Mouse (Mus musculus) intestine, embryonic 15.5 days (tissue): ENCODE data around the gene Shh. TPM values are rescaled to one million over a fixed set of nuclear protein-coding genes. Genes with fewer than 3 reads are reported as not detected.

Experiments used
- ATAC-seq: fragments of 200-750 bp; cut with Nextera tagmentation; 2 replicates; pipeline ENCODE4 v1.8.0; 2017; ENCODE audit warnings: moderate TSS enrichment, moderate library complexity
- H3K27ac ChIP-seq: fragments of 300-500 bp; sonication (generic); 2 replicates; pipeline ENCODE4 v1.5.1; 2015; ENCODE audit warnings: mild to moderate bottlenecking, inconsistent platforms
- H3K27me3 ChIP-seq: fragments of 300-500 bp; sonication (generic); replicated peaks from 2 replicates; pipeline ENCODE4 v1.6.1; 2015; ENCODE audit warnings: inconsistent platforms
- H3K36me3 ChIP-seq: fragments of 300-500 bp; sonication (generic); 2 replicates; pipeline ENCODE4 v1.6.1; 2015; ENCODE audit warnings: inconsistent platforms
- H3K4me1 ChIP-seq: fragments of 300-500 bp; sonication (generic); replicated peaks from 2 replicates; pipeline ENCODE4 v1.6.1; 2015; ENCODE audit warnings: inconsistent platforms
- H3K4me2 ChIP-seq: fragments of 300-500 bp; sonication (generic); replicated peaks from 2 replicates; pipeline ENCODE4 v1.6.1; 2015; ENCODE audit warnings: mild to moderate bottlenecking, inconsistent platforms
- H3K4me3 ChIP-seq: fragments of 300-500 bp; sonication (generic); replicated peaks from 2 replicates; pipeline ENCODE4 v1.5.1; 2015; ENCODE audit warnings: inconsistent platforms
- H3K9ac ChIP-seq: fragments of 300-500 bp; sonication (generic); 2 replicates; pipeline ENCODE4 v1.6.1; 2015; ENCODE audit warnings: inconsistent platforms
- H3K9me3 ChIP-seq: fragments of 300-500 bp; sonication (generic); 2 replicates; pipeline ENCODE4 v1.6.1; 2016; ENCODE audit warnings: inconsistent platforms
- WGBS: fragments of 180-500 bp; shearing (Covaris S2); methylation state at CpG from one replicate; pipeline ENCODE4 v1.1.7; 2015; 5-methylcytosine and 5-hydroxymethylcytosine counted together
- polyA plus RNA-seq: library from polyadenylated mRNA; unstranded; fragments of >200 nt; fragmentation: Nextera tagmentation; extraction: Ambion mirVana; gene quantifications from 2 replicates; pipeline ENCODE4 v1.2.1, GENCODE M21; 2015

The Shh gene
- polyA plus RNA-seq, 1 experiment from 2014 or later, result 8.6 TPM

GRCm38 (mm10) chr5:28414076-28414475 is 53.0 kb downstream of the Shh start:
- Histone ChIP-seq H3K36me3 (peaks cover 50% of the 10 kb centered on the region), H3K9ac (no peak overlapping the region), H3K4me3 (no peak overlapping the region), H3K27me3 (no peaks in the 10 kb centered on the region), H3K4me2 (no peak overlapping the region), H3K27ac (no peak overlapping the region), H3K9me3 (no peaks in the 10 kb centered on the region), H3K4me1 (no peaks in the 10 kb centered on the region)
- 85% methylated on average over 3 of the region's 3 CpGs for WGBS
- no peak for ATAC-seq

GRCm38 (mm10) chr5:28413533-28413932 is 53.5 kb downstream of the Shh start:
- WGBS, result 89% methylated on average over 5 of the region's 5 CpGs
- Histone ChIP-seq H3K27ac (no peak overlapping the region), H3K36me3 (peaks cover 47% of the 10 kb centered on the region), H3K4me3 (no peak overlapping the region), H3K9ac (no peak overlapping the region), H3K27me3 (no peaks in the 10 kb centered on the region), H3K4me1 (no peaks in the 10 kb centered on the region), H3K9me3 (no peaks in the 10 kb centered on the region), H3K4me2 (no peak overlapping the region)
- ATAC-seq, result no peak

DNA sequence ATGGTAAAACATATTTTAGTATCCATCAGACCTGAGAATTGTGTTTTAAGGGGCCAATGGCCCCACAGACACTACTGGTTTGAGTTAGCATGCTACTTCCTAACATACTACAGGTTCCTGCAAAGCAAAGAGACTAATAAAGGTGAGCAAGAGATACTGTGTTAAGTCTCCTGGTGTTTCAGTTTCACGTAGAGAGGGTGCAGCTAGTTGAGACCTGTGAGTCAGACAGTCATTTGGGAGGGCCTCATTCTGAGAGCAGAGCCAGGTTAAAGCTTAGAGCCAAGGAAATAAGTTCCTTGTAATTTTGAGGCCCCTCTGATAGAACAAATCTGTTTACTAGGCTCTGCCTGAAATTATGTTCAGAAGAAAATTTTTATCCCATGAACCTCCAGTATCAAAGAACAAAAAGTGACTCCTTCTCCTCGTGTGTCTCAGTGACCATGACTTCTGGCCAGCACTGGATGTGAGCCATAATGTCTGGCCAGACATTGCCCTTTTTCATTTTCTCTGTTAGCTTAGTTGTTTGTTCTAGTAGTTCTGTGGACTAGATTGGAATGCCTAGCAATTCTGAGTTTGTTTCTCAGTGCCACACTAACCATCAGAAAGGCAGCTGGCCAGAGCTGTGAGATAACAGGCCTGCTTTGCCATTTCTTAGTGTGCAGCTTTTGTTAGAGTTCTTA is 54.9 kb downstream of the Shh start:
- H3K4me2 ChIP-seq, result no peak overlapping the region
- peaks cover 41% of the 10 kb centered on the region for H3K36me3 ChIP-seq
- no peak overlapping the region for H3K4me3 ChIP-seq
- H3K9me3 ChIP-seq, result no peaks in the 10 kb centered on the region
- H3K9ac ChIP-seq, result no peak overlapping the region
- H3K27ac ChIP-seq, result no peak overlapping the region
- WGBS, result 70% methylated on average over 2 of the region's 2 CpGs
- H3K4me1 ChIP-seq, result no peaks in the 10 kb centered on the region
- H3K27me3 ChIP-seq, result no peaks in the 10 kb centered on the region
- ATAC-seq, result no peak

Other genes with a start within 250 kb of the Shh start
- gene Cnpy1, start 221.4 kb downstream of the Shh start, polyA plus RNA-seq, result 0.48 and 0.54 TPM in 2 replicates
- gene Rbm33, start 150.1 kb downstream of the Shh start, polyA plus RNA-seq, result 9.9 and 10.0 TPM in 2 replicates